Mouse (Mus musculus): ENCODE results near the gene Tnfrsf1b. TPM values are rescaled to one million over a fixed set of nuclear protein-coding genes. Genes with fewer than 3 reads are reported as not detected.

Tnfrsf1b gene
- polyA plus RNA-seq, 1 experiment from 2014 or later, result 1.1 TPM

DNA sequence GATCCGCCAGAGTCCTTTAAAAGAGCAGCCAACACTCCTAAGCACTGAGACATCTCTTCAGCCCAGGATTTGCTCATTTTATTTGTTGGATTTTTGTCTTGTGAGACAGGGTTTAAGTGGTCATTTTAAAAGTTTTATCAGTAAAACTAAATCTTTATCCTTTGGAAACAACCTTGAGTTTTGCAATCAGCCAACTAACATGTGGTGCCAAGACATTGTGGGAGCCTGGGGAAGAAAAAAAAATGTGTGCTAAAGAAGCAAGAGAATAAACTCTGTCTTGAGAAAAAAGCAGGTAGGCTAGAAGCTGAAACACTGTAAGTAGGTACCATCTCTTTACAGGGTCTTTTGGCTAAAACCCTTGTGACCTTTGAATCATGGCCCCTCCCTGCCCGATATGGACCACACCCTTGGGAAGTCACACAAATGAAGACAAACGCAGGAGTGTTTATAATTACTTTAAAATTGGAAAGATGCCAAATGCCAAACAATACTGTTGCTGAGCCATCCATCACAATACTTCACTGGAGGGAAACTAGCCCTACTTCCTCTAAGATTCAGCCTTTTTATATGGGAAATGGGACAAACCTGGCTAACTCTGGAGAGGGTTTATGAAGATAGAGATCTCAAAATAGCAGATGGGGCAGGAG is 32.2 kb upstream of the Tnfrsf1b start:
- no peaks in the 10 kb centered on the region for H3K36me3 ChIP-seq (replicated peaks; ENCODE audit: control insufficient read depth, insufficient read depth, low read depth, low read length)
- DNase-seq (ENCODE audit: low spot score) (no peak), ATAC-seq (replicated peaks; ENCODE audit: insufficient number of reproducible peaks, low FRiP score, low TSS enrichment, low read depth) (no peak)
- H3K4me1 ChIP-seq (ENCODE audit: control insufficient read depth, insufficient read depth, low read length), result no peaks in the 10 kb centered on the region
- no peak overlapping the region for H3K27ac ChIP-seq (replicated peaks; ENCODE audit: low read depth, low read length)
- no peak overlapping the region for H3K4me2 ChIP-seq (ENCODE audit: low read depth, low read length)
- H3K4me3 ChIP-seq (ENCODE audit: low read depth, low read length), result no peak overlapping the region
- no peak overlapping the region for H3K9ac ChIP-seq (replicated peaks; ENCODE audit: low read length)
- 80% methylated on average over 3 of the region's 3 CpGs for WGBS
- H3K9me3 ChIP-seq (replicated peaks; ENCODE audit: control insufficient read depth, low read length), result no peaks in the 10 kb centered on the region
- no peaks in the 10 kb centered on the region for H3K27me3 ChIP-seq (ENCODE audit: control insufficient read depth, insufficient read depth, low read length)

DNA sequence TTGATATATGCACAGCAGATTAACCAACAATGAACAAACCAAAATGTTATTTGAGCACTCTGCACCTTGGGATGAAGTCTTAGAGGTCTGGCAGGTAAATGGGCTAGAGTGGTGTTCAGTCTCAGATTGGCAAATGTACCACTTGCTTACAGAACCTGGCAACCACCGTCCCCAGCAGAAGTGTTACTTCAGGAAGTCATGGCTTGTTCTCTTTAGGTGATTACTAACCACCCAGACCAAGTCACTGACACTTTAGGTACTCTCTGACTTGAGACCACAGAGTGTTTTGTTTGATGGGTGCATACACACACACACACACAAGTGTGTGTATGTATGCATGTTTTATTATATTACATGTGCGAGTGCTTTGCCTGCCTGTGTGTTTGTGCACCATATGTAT is 31.6 kb upstream of the Tnfrsf1b start:
- 90% methylated on average over 2 of the region's 2 CpGs for WGBS
- Histone ChIP-seq H3K4me2 (ENCODE audit: low read depth, low read length) (no peak overlapping the region), H3K36me3 (replicated peaks; ENCODE audit: control insufficient read depth, insufficient read depth, low read depth, low read length) (no peaks in the 10 kb centered on the region), H3K27ac (replicated peaks; ENCODE audit: low read depth, low read length) (no peak overlapping the region), H3K4me3 (ENCODE audit: low read depth, low read length) (no peak overlapping the region), H3K4me1 (ENCODE audit: control insufficient read depth, insufficient read depth, low read length) (no peaks in the 10 kb centered on the region), H3K27me3 (ENCODE audit: control insufficient read depth, insufficient read depth, low read length) (no peaks in the 10 kb centered on the region), H3K9ac (replicated peaks; ENCODE audit: low read length) (no peak overlapping the region), H3K9me3 (replicated peaks; ENCODE audit: control insufficient read depth, low read length) (no peaks in the 10 kb centered on the region)
- DNase-seq (ENCODE audit: low spot score), result no peak
- ATAC-seq (replicated peaks; ENCODE audit: insufficient number of reproducible peaks, low FRiP score, low TSS enrichment, low read depth), result no peak

GRCm38 (mm10) chr4:145276368-145277249 is 29.9 kb upstream of the Tnfrsf1b start:
- DNase-seq (ENCODE audit: low spot score) (no peak), ATAC-seq (replicated peaks; ENCODE audit: insufficient number of reproducible peaks, low FRiP score, low TSS enrichment, low read depth) (no peak)
- Histone ChIP-seq H3K9me3 (replicated peaks; ENCODE audit: control insufficient read depth, low read length) (no peaks in the 10 kb centered on the region), H3K4me1 (ENCODE audit: control insufficient read depth, insufficient read depth, low read length) (no peaks in the 10 kb centered on the region), H3K27me3 (ENCODE audit: control insufficient read depth, insufficient read depth, low read length) (no peaks in the 10 kb centered on the region), H3K9ac (replicated peaks; ENCODE audit: low read length) (no peak overlapping the region), H3K27ac (replicated peaks; ENCODE audit: low read depth, low read length) (no peak overlapping the region), H3K4me2 (ENCODE audit: low read depth, low read length) (no peak overlapping the region), H3K36me3 (replicated peaks; ENCODE audit: control insufficient read depth, insufficient read depth, low read depth, low read length) (no peaks in the 10 kb centered on the region), H3K4me3 (ENCODE audit: low read depth, low read length) (no peak overlapping the region)
- 78% methylated on average over 6 of the region's 6 CpGs for WGBS

- WGBS, result 92% methylated on average over 5 of the region's 5 CpGs
- Histone ChIP-seq H3K9me3 (replicated peaks; ENCODE audit: control insufficient read depth, low read length) (no peaks in the 10 kb centered on the region), H3K27me3 (ENCODE audit: control insufficient read depth, insufficient read depth, low read length) (no peaks in the 10 kb centered on the region), H3K4me3 (ENCODE audit: low read depth, low read length) (no peak overlapping the region), H3K27ac (replicated peaks; ENCODE audit: low read depth, low read length) (no peak overlapping the region), H3K36me3 (replicated peaks; ENCODE audit: control insufficient read depth, insufficient read depth, low read depth, low read length) (no peaks in the 10 kb centered on the region), H3K9ac (replicated peaks; ENCODE audit: low read length) (no peak overlapping the region), H3K4me1 (ENCODE audit: control insufficient read depth, insufficient read depth, low read length) (no peaks in the 10 kb centered on the region), H3K4me2 (ENCODE audit: low read depth, low read length) (no peak overlapping the region)
- no peak for ATAC-seq (replicated peaks; ENCODE audit: insufficient number of reproducible peaks, low FRiP score, low TSS enrichment, low read depth)
- no peak for DNase-seq (ENCODE audit: low spot score)
Observed at GRCm38 (mm10) chr4:145274887-145275286, 28.2 kb upstream of the Tnfrsf1b start.

GRCm38 (mm10) chr4:145273923-145274322 is 27.3 kb upstream of the Tnfrsf1b start:
- Histone ChIP-seq H3K4me1 (ENCODE audit: control insufficient read depth, insufficient read depth, low read length) (no peaks in the 10 kb centered on the region), H3K27me3 (ENCODE audit: control insufficient read depth, insufficient read depth, low read length) (no peaks in the 10 kb centered on the region), H3K9ac (replicated peaks; ENCODE audit: low read length) (no peak overlapping the region), H3K4me2 (ENCODE audit: low read depth, low read length) (no peak overlapping the region), H3K27ac (replicated peaks; ENCODE audit: low read depth, low read length) (no peak overlapping the region), H3K9me3 (replicated peaks; ENCODE audit: control insufficient read depth, low read length) (no peaks in the 10 kb centered on the region), H3K36me3 (replicated peaks; ENCODE audit: control insufficient read depth, insufficient read depth, low read depth, low read length) (no peaks in the 10 kb centered on the region), H3K4me3 (ENCODE audit: low read depth, low read length) (no peak overlapping the region)
- no peak for DNase-seq (ENCODE audit: low spot score)
- ATAC-seq (replicated peaks; ENCODE audit: insufficient number of reproducible peaks, low FRiP score, low TSS enrichment, low read depth), result no peak
- whole genome bisulfite sequencing, result 78% methylated on average over 5 of the region's 5 CpGs

- Histone ChIP-seq H3K4me3 (ENCODE audit: low read depth, low read length) (no peak overlapping the region), H3K9me3 (replicated peaks; ENCODE audit: control insufficient read depth, low read length) (no peaks in the 10 kb centered on the region), H3K36me3 (replicated peaks; ENCODE audit: control insufficient read depth, insufficient read depth, low read depth, low read length) (no peaks in the 10 kb centered on the region), H3K4me1 (ENCODE audit: control insufficient read depth, insufficient read depth, low read length) (no peaks in the 10 kb centered on the region), H3K9ac (replicated peaks; ENCODE audit: low read length) (no peak overlapping the region), H3K4me2 (ENCODE audit: low read depth, low read length) (no peak overlapping the region), H3K27ac (replicated peaks; ENCODE audit: low read depth, low read length) (no peak overlapping the region), H3K27me3 (ENCODE audit: control insufficient read depth, insufficient read depth, low read length) (no peaks in the 10 kb centered on the region)
- ATAC-seq (replicated peaks; ENCODE audit: insufficient number of reproducible peaks, low FRiP score, low TSS enrichment, low read depth) (no peak), DNase-seq (ENCODE audit: low spot score) (no peak)
- 83% methylated on average over 1 of the region's 1 CpGs for WGBS
Observed at GRCm38 (mm10) chr4:145272763-145273162, 26.1 kb upstream of the Tnfrsf1b start.

DNA sequence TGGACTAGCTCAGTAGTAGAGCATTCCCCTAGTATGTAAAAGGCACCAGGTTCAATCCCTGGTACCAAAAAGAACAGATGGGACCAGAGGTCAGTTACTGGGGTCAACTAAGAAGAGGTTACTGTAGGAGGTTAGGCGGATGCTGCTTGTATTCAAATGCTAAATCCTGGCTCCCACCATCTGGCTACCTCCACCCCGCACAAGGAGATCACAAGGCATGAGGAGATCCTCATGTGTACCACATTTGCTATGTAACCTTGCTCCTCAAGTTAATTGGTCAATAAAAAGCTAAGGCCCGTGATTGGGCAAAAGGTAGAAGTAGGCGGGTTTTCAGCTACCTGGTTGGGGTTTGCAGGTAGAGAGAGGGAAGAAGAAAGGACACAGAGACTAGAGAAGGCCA is 25.0 kb upstream of the Tnfrsf1b start:
- 82% methylated on average over 4 of the region's 4 CpGs for WGBS

GRCm38 (mm10) chr4:145270136-145270535 is 23.5 kb upstream of the Tnfrsf1b start:
- no peak for DNase-seq (ENCODE audit: low spot score)
- Histone ChIP-seq H3K4me2 (ENCODE audit: low read depth, low read length) (no peak overlapping the region), H3K4me3 (ENCODE audit: low read depth, low read length) (no peak overlapping the region), H3K9me3 (replicated peaks; ENCODE audit: control insufficient read depth, low read length) (no peaks in the 10 kb centered on the region), H3K27ac (replicated peaks; ENCODE audit: low read depth, low read length) (no peak overlapping the region), H3K9ac (replicated peaks; ENCODE audit: low read length) (no peak overlapping the region), H3K27me3 (ENCODE audit: control insufficient read depth, insufficient read depth, low read length) (no peaks in the 10 kb centered on the region), H3K4me1 (ENCODE audit: control insufficient read depth, insufficient read depth, low read length) (no peaks in the 10 kb centered on the region), H3K36me3 (replicated peaks; ENCODE audit: control insufficient read depth, insufficient read depth, low read depth, low read length) (no peaks in the 10 kb centered on the region)
- ATAC-seq (replicated peaks; ENCODE audit: insufficient number of reproducible peaks, low FRiP score, low TSS enrichment, low read depth), result no peak
- WGBS, result 83% methylated on average over 5 of the region's 5 CpGs

More for the DNA sequence above, 25.0 kb upstream of the Tnfrsf1b start:
- H3K4me1 ChIP-seq (ENCODE audit: control insufficient read depth, insufficient read depth, low read length), result no peaks in the 10 kb centered on the region
- H3K9me3 ChIP-seq (replicated peaks; ENCODE audit: control insufficient read depth, low read length), result no peaks in the 10 kb centered on the region
- ATAC-seq (replicated peaks; ENCODE audit: insufficient number of reproducible peaks, low FRiP score, low TSS enrichment, low read depth) (no peak), DNase-seq (ENCODE audit: low spot score) (no peak)
- no peak overlapping the region for H3K27ac ChIP-seq (replicated peaks; ENCODE audit: low read depth, low read length)
- H3K36me3 ChIP-seq (replicated peaks; ENCODE audit: control insufficient read depth, insufficient read depth, low read depth, low read length), result no peaks in the 10 kb centered on the region
- no peak overlapping the region for H3K4me3 ChIP-seq (ENCODE audit: low read depth, low read length)
- H3K9ac ChIP-seq (replicated peaks; ENCODE audit: low read length), result no peak overlapping the region
- H3K4me2 ChIP-seq (ENCODE audit: low read depth, low read length), result no peak overlapping the region
- no peaks in the 10 kb centered on the region for H3K27me3 ChIP-seq (ENCODE audit: control insufficient read depth, insufficient read depth, low read length)
